In genomic region chr17:32829540-32830417, GRCm38 (mm10) we compare ENCODE assay signal across 8 mouse cellular contexts. TPM values are rescaled to one million over a fixed set of nuclear protein-coding genes. Genes with fewer than 3 reads are reported as not detected.
DNase-seq lines count a peak whose midpoint lies in the region; ATAC-seq and TF ChIP-seq lines count a peak whose summit lies in the region.

Gene Zfp799 (minus strand): TSS chr17:32830261.

- peaks cover 13% of the 10 kb centered on the region for H3K4me1 ChIP-seq in hindbrain, embryonic 12.5 days

- POLR2A ChIA-PET in Patski (lab: Charles Lee) = interaction anchor here (0.7 kb wide), 2 partner anchors 124 to 724 kb away, joined by 3 to 6 read pairs; no protein-coding TSS in a partner anchor

- peak within 1 kb of the TSS; percentile 75 for H3K27ac ChIP-seq in hindbrain, embryonic 12.5 days

- peak within 1 kb of the TSS; percentile 77 for H3K4me2 ChIP-seq in hindbrain, embryonic 12.5 days (replicated peaks)

- H3K27me3 ChIP-seq in Patski = peaks cover 7% of the 10 kb centered on the region
- no peaks in the 10 kb centered on the region for H3K27me3 ChIP-seq in hindbrain, embryonic 12.5 days

- H3K36me3 ChIP-seq in hindbrain, embryonic 12.5 days = peaks cover 20% of the 10 kb centered on the region

- H3K9ac ChIP-seq in hindbrain, embryonic 12.5 days = peak within 1 kb of the TSS; percentile 91

- DNase-seq in Patski (ENCODE audit: low read depth, low spot score) = peak; percentile 39
- DNase-seq in cerebellum, postnatal 10 days = peak; percentile 85 to 87
- DNase-seq in frontal cortex, postnatal 10 days (ENCODE audit: low spot score in 2 of 2) = peak; percentile 72 to 79
- DNase-seq in layer of hippocampus, postnatal 14 days (ENCODE audit: low spot score in 2 of 2) = peak; percentile 79 to 89
- peak; percentile 68 for DNase-seq in lung, postnatal 14 days
- peak; percentile 67 for DNase-seq in retina, adult 2 months (ENCODE audit: low read depth, low spot score)
- peak; percentile 61 to 69 for DNase-seq in thymus, postnatal 36 days

- in situ Hi-C loops in Patski (cut with MboI; ENCODE audit: low pct_unique_long_range_greater_than_20kb) = no loop called here

- peak within 1 kb of the TSS; percentile 78 for H3K4me3 ChIP-seq in hindbrain, embryonic 12.5 days

- 2% methylated on average over 35 of the region's 35 CpGs for WGBS in hindbrain, embryonic 12.5 days

- CTCF ChIA-PET in Patski (lab: Charles Lee) = interaction anchor here (1.2 kb wide), 1 partner anchor 16 kb away, joined by 3 read pairs; no protein-coding TSS in a partner anchor

- TF ChIP-seq CTCF in Patski (IDR thresholded peaks at IDR 0.05) = no peak

- ATAC-seq in Patski = peak; percentile 99
- ATAC-seq in hindbrain, embryonic 12.5 days (ENCODE audit: low FRiP score) = peak; percentile 99

- H3K9me3 ChIP-seq in hindbrain, embryonic 12.5 days (replicated peaks) = no peaks in the 10 kb centered on the region

RNA-seq across cellular contexts. Expression of gene Zfp799, which starts in this region (rescaled TPM):
- 8.6 TPM for polyA plus RNA-seq in Patski (2021)
- polyA plus RNA-seq in hindbrain, embryonic 12.5 days (2016; fragmentation: Nextera tagmentation; extraction: Ambion mirVana) = 18.4 and 18.7 TPM in 2 replicates
- 10 to 100 TPM; 23.0 to 26.0 TPM for total RNA-seq in layer of hippocampus, postnatal 14 days (2021)

Comparison
In these comparisons a context has a peak if more than half of its experiments do, and no peak if none do; other contexts are left out.
1. Peak in every context shown above with its lines: DNase-seq, ATAC-seq, H3K4me3 ChIP-seq and H3K27ac ChIP-seq.